Mouse (Mus musculus) heart, adult 8-10 months (tissue): ENCODE data around the gene Cfap70. TPM values are rescaled to one million over a fixed set of nuclear protein-coding genes. Genes with fewer than 3 reads are reported as not detected.
A peak's percentile ranks its signal among the peaks of the same experiment; 100 is the strongest.

Experiments
- DNase-seq: peaks from one replicate; pipeline ENCODE4 v3.0.0; 2022; ENCODE audit warnings: low spot score
- total RNA-seq, 4 experiments: library from RNA; stranded (reverse); gene quantifications; 2 replicates each; pipeline ENCODE4 v1.2.4; 2022

Cfap70 gene
- not detected for total RNA-seq

GRCm38 (mm10) chr14:20451765-20452331 is at the start of gene Cfap70:
TSS of gene Cfap70 (minus strand) at chr14:20452226.
- peak; percentile 32 for DNase-seq

- no peak for DNase-seq
Measured at GRCm38 (mm10) chr14:20499982-20500381, 48.0 kb upstream of the Cfap70 start.

- no peak for DNase-seq
Measured at GRCm38 (mm10) chr14:20496603-20497002, 44.6 kb upstream of the Cfap70 start, which contains the start of gene Mss51. TSS of gene Mss51 (minus strand) at chr14:20496901.

- DNase-seq, result no peak
Measured at GRCm38 (mm10) chr14:20486031-20486430, 34.0 kb upstream of the Cfap70 start.

GRCm38 (mm10) chr14:20482051-20482751 is 30.2 kb upstream of the Cfap70 start:
- no peak for DNase-seq

- no peak for DNase-seq
Measured at GRCm38 (mm10) chr14:20481211-20481610, 29.2 kb upstream of the Cfap70 start.

GRCm38 (mm10) chr14:20480195-20480579 is 28.2 kb upstream of the Cfap70 start:
- no peak for DNase-seq

GRCm38 (mm10) chr14:20479291-20480194 is 27.5 kb upstream of the Cfap70 start, which contains the start of gene Anxa7:
TSS of gene Anxa7 (minus strand) at chr14:20480133.
- peak; percentile 79 for DNase-seq

- DNase-seq, result peak; percentile 82
Measured at GRCm38 (mm10) chr14:20478801-20479200, 26.8 kb upstream of the Cfap70 start.

- DNase-seq, result no peak
Measured at GRCm38 (mm10) chr14:20478385-20478784, 26.4 kb upstream of the Cfap70 start.

GRCm38 (mm10) chr14:20477261-20478025 is 25.4 kb upstream of the Cfap70 start:
- DNase-seq, result no peak

- no peak for DNase-seq
Measured at GRCm38 (mm10) chr14:20460216-20460615, 8.2 kb upstream of the Cfap70 start.

- no peak for DNase-seq
Measured at GRCm38 (mm10) chr14:20458378-20458777, 6.4 kb upstream of the Cfap70 start.

- no peak for DNase-seq
Measured at GRCm38 (mm10) chr14:20452929-20453328, 903 bp upstream of the Cfap70 start.

GRCm38 (mm10) chr14:20451302-20451701 is 724 bp downstream of the Cfap70 start:
- no peak for DNase-seq

- DNase-seq, result no peak
Measured at GRCm38 (mm10) chr14:20447209-20447608, 4.8 kb downstream of the Cfap70 start.

- DNase-seq, result no peak
Measured at GRCm38 (mm10) chr14:20442252-20442651, 9.8 kb downstream of the Cfap70 start.

GRCm38 (mm10) chr14:20436976-20437375 is 15.1 kb downstream of the Cfap70 start:
- no peak for DNase-seq

GRCm38 (mm10) chr14:20432420-20432819 is 19.6 kb downstream of the Cfap70 start:
- DNase-seq, result no peak

- no peak for DNase-seq
Measured at GRCm38 (mm10) chr14:20431726-20432125, 20.3 kb downstream of the Cfap70 start.

- no peak for DNase-seq
Measured at GRCm38 (mm10) chr14:20429833-20430232, 22.2 kb downstream of the Cfap70 start.
